Mouse (Mus musculus): ENCODE data around the gene Lrrc4c.

DNA sequence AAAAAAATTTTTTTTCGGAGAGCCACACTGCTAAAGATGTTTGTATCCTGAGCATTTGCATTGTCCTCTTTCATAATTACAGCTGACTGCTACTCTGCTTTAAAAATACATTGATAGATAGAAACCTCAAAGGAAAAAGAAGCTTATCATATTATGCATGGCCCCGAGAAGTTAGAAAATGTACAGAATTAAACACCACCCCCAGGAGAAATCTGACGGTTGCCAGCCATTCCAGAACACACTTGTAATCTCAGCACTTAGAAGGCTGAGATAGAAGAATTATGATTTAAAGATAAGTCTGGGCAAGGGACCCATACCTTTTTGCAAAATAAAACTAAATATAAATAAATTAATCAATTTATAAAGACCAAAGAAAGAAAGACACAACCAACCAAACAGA is 1268.4 kb downstream of the Lrrc4c start:
- TF ChIP-seq GATA1 (IDR thresholded peaks at IDR 0.05; ENCODE audit: borderline replicate concordance, low read length) (no peak), FLI1 (IDR thresholded peaks at IDR 0.05; ENCODE audit: low read length) (no peak)
